ENCODE assay signal across 14 mouse cellular contexts in genomic region chr7:116226877-116227282, GRCm38 (mm10).
A peak's percentile ranks its signal among the peaks of the same experiment; 100 is the strongest.
DNase-seq lines count a peak whose midpoint lies in the region; ATAC-seq and TF ChIP-seq lines count a peak whose summit lies in the region.
"Had no signal": no experiment of that assay in that cellular context is flagged by ENCODE, and none has a peak within 500 bp of the region (broad histone marks: within the 10 kb centered on the region; RNA-seq: fewer than 3 reads in every experiment).

No protein-coding gene starts in this region.

- intact Hi-C loops in heart, postnatal 25 days (cut with DNase I) = no loop called here
- intact Hi-C loops in heart, postnatal 10 days (cut with DNase I) = no loop called here

- peak overlapping the region; percentile 62 for H3K27ac ChIP-seq in heart, embryonic 16.5 days (ENCODE audit: low read length)
- no peak overlapping the region for H3K27ac ChIP-seq in liver, adult 2 months (replicated peaks; ENCODE audit: insufficient read depth, low read depth, low read length)
- H3K27ac ChIP-seq: intestine, embryonic 15.5 days; liver, embryonic 12.5 days; neural tube, embryonic 13.5 days had no signal

- H3K36me3 ChIP-seq in heart, embryonic 16.5 days (ENCODE audit: control insufficient read depth, insufficient read depth) = no peaks in the 10 kb centered on the region
- no peaks in the 10 kb centered on the region for H3K36me3 ChIP-seq in liver, adult 2 months (ENCODE audit: control insufficient read depth, insufficient read depth, low read length)
- H3K36me3 ChIP-seq: intestine, embryonic 15.5 days; liver, embryonic 12.5 days; neural tube, embryonic 13.5 days had no signal

- peaks cover 69% of the 10 kb centered on the region for H3K4me1 ChIP-seq in heart, embryonic 16.5 days (ENCODE audit: control insufficient read depth, insufficient read depth, low read length)
- peaks cover 3% of the 10 kb centered on the region; the same call in 1 of the 2 replicates for H3K4me1 ChIP-seq in liver, adult 2 months (ENCODE audit: control insufficient read depth, insufficient read depth, low read length)

- H3K4me2 ChIP-seq in heart, embryonic 16.5 days (ENCODE audit: low read depth, low read length) = no peak overlapping the region
- H3K4me2 ChIP-seq: intestine, embryonic 15.5 days; liver, embryonic 12.5 days; neural tube, embryonic 13.5 days had no signal

- DNase-seq in heart, postnatal 25 days (ENCODE audit: low spot score) = no peak
- peak; percentile 35 for DNase-seq in liver, adult 2 months (ENCODE audit: extremely low read depth, low read depth, low spot score)
- DNase-seq in liver (no peak), adipocyte (ENCODE audit: low spot score) (no peak)
- peak; percentile 57 for DNase-seq in cerebellum, adult 9-11 months
- DNase-seq in heart, postnatal 10 days = peak; percentile 62 to 63
- DNase-seq in right cerebral cortex, postnatal 25 days = no peak
- DNase-seq: lung, postnatal 10 days; spleen, adult 18-20 months had no signal

- no peak for ATAC-seq in heart, embryonic 16.5 days (replicated peaks; ENCODE audit: extremely low read depth, insufficient read depth, low FRiP score)
- ATAC-seq: intestine, embryonic 15.5 days; liver, embryonic 12.5 days; midbrain, embryonic 16.5 days had no signal

- no peaks in the 10 kb centered on the region for H3K9me3 ChIP-seq in heart, embryonic 16.5 days (replicated peaks; ENCODE audit: control insufficient read depth, low read length)
- H3K9me3 ChIP-seq: intestine, embryonic 15.5 days; liver, embryonic 12.5 days; neural tube, embryonic 13.5 days had no signal

- H3K4me3 ChIP-seq in heart, embryonic 16.5 days (ENCODE audit: low read length) = no peak overlapping the region
- no peak overlapping the region for H3K4me3 ChIP-seq in liver, adult 2 months (ENCODE audit: insufficient read depth, low read depth, low read length)
- H3K4me3 ChIP-seq: intestine, embryonic 15.5 days; liver, embryonic 12.5 days; neural tube, embryonic 13.5 days had no signal

- 0 out of 2 replicates have a peak overlapping the region, but pooled peaks have one; percentile 2 for H3K9ac ChIP-seq in heart, embryonic 16.5 days (ENCODE audit: low read length)
- H3K9ac ChIP-seq in liver, adult 2 months (ENCODE audit: low read depth, low read length) = no peak overlapping the region
- H3K9ac ChIP-seq: intestine, embryonic 15.5 days; liver, embryonic 12.5 days; neural tube, embryonic 13.5 days had no signal

- no peak for TF ChIP-seq CTCF in liver, adult 2 months (IDR thresholded peaks at IDR 0.05; ENCODE audit: low read depth, low read length)

- H3K79me2 ChIP-seq in liver, adult 2 months (ENCODE audit: control insufficient read depth, insufficient read depth, low read length) = peaks cover 10% of the 10 kb centered on the region; the same call in 1 of the 2 replicates

- H3K27me3 ChIP-seq in heart, embryonic 16.5 days (ENCODE audit: control insufficient read depth, insufficient read depth, low read length) = no peaks in the 10 kb centered on the region
- H3K27me3 ChIP-seq in liver, adult 2 months (ENCODE audit: control insufficient read depth, insufficient read depth, low read length) = no peaks in the 10 kb centered on the region
- H3K27me3 ChIP-seq: intestine, embryonic 15.5 days; liver, embryonic 12.5 days; neural tube, embryonic 13.5 days had no signal

- 55% methylated on average over 7 of the region's 7 CpGs for WGBS in heart, embryonic 16.5 days
- WGBS in liver, adult 2 months = 31% methylated on average over 7 of the region's 7 CpGs

- TF ChIP-seq POLR2A in liver, adult 2 months (IDR thresholded peaks at IDR 0.05; ENCODE audit: extremely low read depth, insufficient read depth, low read length) = no peak

Comparison
In these comparisons a context has a peak if more than half of its experiments do, and no peak if none do; other contexts are left out.
1. DNase-seq: peak in liver, adult 2 months (single experiment), cerebellum, adult 9-11 months (single experiment) and heart, postnatal 10 days (2 of 2); none in heart, postnatal 25 days (single experiment), liver (single experiment), right cerebral cortex, postnatal 25 days (single experiment) and adipocyte (single experiment).